Mouse (Mus musculus) liver, embryonic 11.5 days (tissue): ENCODE results near the gene Eva1b. TPM values are rescaled to one million over a fixed set of nuclear protein-coding genes. Genes with fewer than 3 reads are reported as not detected.
A peak's percentile ranks its signal among the peaks of the same experiment; 100 is the strongest.

Experiments
- ATAC-seq: fragments of 200-750 bp; cut with Nextera tagmentation; replicated peaks from 2 replicates; pipeline ENCODE4 v1.8.0; 2017; ENCODE audit warnings: moderate number of reproducible peaks, mild to moderate bottlenecking, moderate TSS enrichment, moderate library complexity; ENCODE audit not compliant: low FRiP score
- DNase-seq: peaks from one replicate; pipeline ENCODE4 v3.0.0-alpha.2; 2017; ENCODE audit warnings: low spot score
- H3K27ac ChIP-seq: fragments of 300-500 bp; sonication (generic); 2 replicates; pipeline ENCODE4 v1.5.1; 2014; ENCODE audit warnings: mild to moderate bottlenecking, low read depth, low read length, control low read depth
- H3K27me3 ChIP-seq: fragments of 300-500 bp; sonication (generic); replicated peaks from 2 replicates; pipeline ENCODE4 v1.6.1; 2014; ENCODE audit warnings: low read length, mixed read lengths; ENCODE audit not compliant: control insufficient read depth, insufficient read depth
- H3K36me3 ChIP-seq: fragments of 300-500 bp; sonication (generic); 2 replicates; pipeline ENCODE4 v1.6.1; 2014; ENCODE audit warnings: mild to moderate bottlenecking, low read length, moderate library complexity, mixed read lengths; ENCODE audit not compliant: control insufficient read depth, insufficient read depth
- H3K4me1 ChIP-seq: fragments of 300-500 bp; sonication (generic); replicated peaks from 2 replicates; pipeline ENCODE4 v1.6.1; 2014; ENCODE audit warnings: low read length, mixed read lengths; ENCODE audit not compliant: control insufficient read depth, insufficient read depth
- H3K4me2 ChIP-seq: fragments of 300-500 bp; sonication (generic); 2 replicates; pipeline ENCODE4 v1.6.1; 2014; ENCODE audit warnings: mild to moderate bottlenecking, control low read depth, moderate library complexity
- H3K4me3 ChIP-seq: fragments of 300-500 bp; sonication (generic); 2 replicates; pipeline ENCODE4 v1.5.1; 2014; ENCODE audit warnings: low read depth, low read length, control low read depth
- H3K9ac ChIP-seq: fragments of 300-500 bp; sonication (generic); 2 replicates; pipeline ENCODE4 v1.6.1; 2014; ENCODE audit warnings: low read depth, low read length, control low read depth
- H3K9me3 ChIP-seq: fragments of 300-500 bp; sonication (generic); 2 replicates; pipeline ENCODE4 v1.6.1; 2016; ENCODE audit warnings: low read length, inconsistent platforms, mixed read lengths; ENCODE audit not compliant: control insufficient read depth
- WGBS: fragments of 180-500 bp; shearing (Covaris S2); extraction: QIAGEN DNeasy Blood & Tissue Kit; methylation state at CpG from one replicate; pipeline ENCODE4 v1.1.7; 2014; 5-methylcytosine and 5-hydroxymethylcytosine counted together
- polyA plus RNA-seq: library from polyadenylated mRNA; unstranded; fragments of >200 nt; fragmentation: Nextera tagmentation; extraction: Ambion mirVana; gene quantifications from 2 replicates; pipeline ENCODE4 v1.2.1, GENCODE M21; 2014

The Eva1b gene
- polyA plus RNA-seq, 1 experiment from 2014 or later, result 28.1 TPM

GRCm38 (mm10) chr4:126115871-126116521 lies 31.5 kb upstream of the Eva1b start:
- Histone ChIP-seq H3K4me1 (peaks cover 17% of the 10 kb centered on the region), H3K36me3 (peaks cover 2% of the 10 kb centered on the region; the same call in 1 of the 2 replicates), H3K27ac (no peak overlapping the region), H3K4me3 (no peak overlapping the region), H3K9ac (no peak overlapping the region), H3K9me3 (no peaks in the 10 kb centered on the region), H3K27me3 (no peaks in the 10 kb centered on the region), H3K4me2 (no peak overlapping the region)
- DNase-seq (no peak), ATAC-seq (no peak)
- 74% methylated on average over 6 of the region's 6 CpGs for WGBS

GRCm38 (mm10) chr4:126117116-126117515 lies 30.4 kb upstream of the Eva1b start:
- no peak for ATAC-seq
- 88% methylated on average over 8 of the region's 8 CpGs for WGBS

GRCm38 (mm10) chr4:126118651-126119050 lies 28.9 kb upstream of the Eva1b start:
- H3K9ac ChIP-seq, result no peak overlapping the region
- H3K9me3 ChIP-seq, result no peaks in the 10 kb centered on the region
- peaks cover 3% of the 10 kb centered on the region; the same call in 1 of the 2 replicates for H3K36me3 ChIP-seq
- DNase-seq, result no peak
- no peak overlapping the region for H3K4me2 ChIP-seq
- H3K27me3 ChIP-seq, result no peaks in the 10 kb centered on the region
- no peak overlapping the region for H3K4me3 ChIP-seq
- H3K4me1 ChIP-seq, result peaks cover 13% of the 10 kb centered on the region
- WGBS, result 87% methylated on average over 4 of the region's 4 CpGs
- no peak for ATAC-seq
- H3K27ac ChIP-seq, result no peak overlapping the region

More at GRCm38 (mm10) chr4:126117116-126117515, 30.4 kb upstream of the Eva1b start:
- Histone ChIP-seq H3K4me1 (peaks cover 13% of the 10 kb centered on the region), H3K4me3 (no peak overlapping the region), H3K9ac (no peak overlapping the region), H3K36me3 (peaks cover 3% of the 10 kb centered on the region; the same call in 1 of the 2 replicates), H3K27ac (no peak overlapping the region), H3K4me2 (no peak overlapping the region), H3K9me3 (no peaks in the 10 kb centered on the region), H3K27me3 (no peaks in the 10 kb centered on the region)
- DNase-seq, result no peak

- 80% methylated on average over 1 of the region's 1 CpGs for WGBS
- peaks cover 9% of the 10 kb centered on the region for H3K4me1 ChIP-seq
- H3K36me3 ChIP-seq, result peaks cover 3% of the 10 kb centered on the region; the same call in 1 of the 2 replicates
- ATAC-seq (no peak), DNase-seq (no peak)
- no peak overlapping the region for H3K4me3 ChIP-seq
- no peak overlapping the region for H3K9ac ChIP-seq
- no peaks in the 10 kb centered on the region for H3K27me3 ChIP-seq
- no peak overlapping the region for H3K27ac ChIP-seq
- H3K4me2 ChIP-seq, result no peak overlapping the region
- H3K9me3 ChIP-seq, result no peaks in the 10 kb centered on the region
Measured at GRCm38 (mm10) chr4:126119051-126119450, 28.5 kb upstream of the Eva1b start.

GRCm38 (mm10) chr4:126120052-126120451 lies 27.5 kb upstream of the Eva1b start:
- no peak overlapping the region for H3K9ac ChIP-seq
- DNase-seq (no peak), ATAC-seq (no peak)
- no peak overlapping the region for H3K4me2 ChIP-seq
- H3K4me3 ChIP-seq, result no peak overlapping the region
- H3K9me3 ChIP-seq, result no peaks in the 10 kb centered on the region
- WGBS, result 85% methylated on average over 5 of the region's 5 CpGs
- H3K27ac ChIP-seq, result no peak overlapping the region
- no peaks in the 10 kb centered on the region for H3K27me3 ChIP-seq
- H3K36me3 ChIP-seq, result peaks cover 6% of the 10 kb centered on the region; the same call in 1 of the 2 replicates
- peaks cover 6% of the 10 kb centered on the region; the same call in 1 of the 2 replicates for H3K4me1 ChIP-seq

- peaks cover 6% of the 10 kb centered on the region; the same call in 1 of the 2 replicates for H3K4me1 ChIP-seq
- H3K4me3 ChIP-seq, result no peak overlapping the region
- WGBS, result 92% methylated on average over 2 of the region's 2 CpGs
- no peak overlapping the region for H3K27ac ChIP-seq
- no peaks in the 10 kb centered on the region for H3K27me3 ChIP-seq
- H3K4me2 ChIP-seq, result no peak overlapping the region
- no peaks in the 10 kb centered on the region for H3K9me3 ChIP-seq
- H3K9ac ChIP-seq, result no peak overlapping the region
- no peak for ATAC-seq
- DNase-seq, result no peak
- H3K36me3 ChIP-seq, result peaks cover 8% of the 10 kb centered on the region; the same call in 1 of the 2 replicates
Measured at GRCm38 (mm10) chr4:126120506-126120905, 27.0 kb upstream of the Eva1b start.

GRCm38 (mm10) chr4:126123309-126124040 lies 24.1 kb upstream of the Eva1b start:
- WGBS, result 88% methylated on average over 10 of the region's 10 CpGs
- no peak overlapping the region for H3K9ac ChIP-seq
- peaks cover 13% of the 10 kb centered on the region for H3K36me3 ChIP-seq
- no peak overlapping the region for H3K4me2 ChIP-seq
- no peaks in the 10 kb centered on the region for H3K9me3 ChIP-seq
- no peaks in the 10 kb centered on the region for H3K4me1 ChIP-seq
- no peaks in the 10 kb centered on the region for H3K27me3 ChIP-seq
- H3K27ac ChIP-seq, result no peak overlapping the region
- H3K4me3 ChIP-seq, result no peak overlapping the region
- ATAC-seq (no peak), DNase-seq (no peak)

GRCm38 (mm10) chr4:126130502-126130901 lies 17.0 kb upstream of the Eva1b start:
- Histone ChIP-seq H3K36me3 (peaks cover 8% of the 10 kb centered on the region; the same call in 1 of the 2 replicates), H3K9ac (no peak overlapping the region), H3K4me2 (no peak overlapping the region), H3K9me3 (no peaks in the 10 kb centered on the region), H3K27me3 (no peaks in the 10 kb centered on the region), H3K4me3 (no peak overlapping the region), H3K27ac (peak overlapping the region; percentile 64; the same call in 1 of the 2 replicates), H3K4me1 (peaks cover 5% of the 10 kb centered on the region; the same call in 1 of the 2 replicates)
- DNase-seq (no peak), ATAC-seq (no peak)
- 69% methylated on average over 11 of the region's 11 CpGs for WGBS
